Mouse (Mus musculus): ENCODE measurements around the gene Nusap1. TPM values are rescaled to one million over a fixed set of nuclear protein-coding genes. Genes with fewer than 3 reads are reported as not detected.
"Not testable (repeated sequence)": the region's sequence is repeated elsewhere in the genome, so short reads cannot be mapped to it uniquely, and the experiment has no call there.

The Nusap1 gene
- polyA plus RNA-seq, 1 experiment = 4.4 TPM

DNA sequence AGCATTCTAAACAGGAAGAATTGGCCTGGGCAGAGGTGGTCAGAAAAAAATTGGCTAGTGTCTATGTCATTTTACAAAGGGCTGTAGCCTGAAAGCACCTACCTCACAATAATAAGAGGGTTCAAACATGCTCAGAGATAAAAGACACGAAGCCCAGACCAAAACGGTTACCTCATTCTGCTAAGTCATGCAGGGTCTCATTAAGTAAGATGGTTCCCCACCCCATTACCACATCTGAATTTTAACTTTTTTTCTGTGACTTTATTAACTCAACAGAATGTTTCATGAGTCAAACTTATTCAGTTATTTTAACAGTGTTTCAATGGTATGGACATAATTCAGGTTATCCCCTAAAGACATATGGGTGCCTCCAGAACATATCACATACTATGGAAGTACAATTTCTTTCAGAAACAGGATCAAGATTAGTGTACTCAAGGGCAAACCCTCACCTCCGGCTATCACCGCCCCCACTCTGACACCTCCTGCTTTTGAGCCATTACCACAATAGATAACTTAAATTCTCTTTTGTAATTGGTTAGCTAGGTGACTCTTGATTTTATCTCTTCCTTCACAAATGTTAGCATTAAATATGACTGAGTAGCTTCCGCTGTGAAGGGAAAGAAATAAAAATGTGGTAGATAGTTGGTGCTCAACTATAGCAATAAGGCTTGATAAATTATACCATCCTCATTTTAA, 23.3 kb downstream of the Nusap1 start:
- Histone ChIP-seq H3K4me2 (ENCODE audit: low read depth) (no peak overlapping the region), H3K79me2 (ENCODE audit: control insufficient read depth, insufficient read depth) (no peaks in the 10 kb centered on the region), H3K4me3 (no peak overlapping the region), H3K36me3 (ENCODE audit: control insufficient read depth, insufficient read depth) (peaks cover 39% of the 10 kb centered on the region), H3ac (ENCODE audit: control insufficient read depth, insufficient read length) (no peak overlapping the region), H3K27me3 (ENCODE audit: control insufficient read depth, insufficient read depth, insufficient read length) (no peaks in the 10 kb centered on the region)
- TF ChIP-seq MAX (IDR thresholded peaks at IDR 0.05; ENCODE audit: low read depth) (no peak), CEBPB (IDR thresholded peaks at IDR 0.05; ENCODE audit: insufficient read depth, poor library complexity, severe bottlenecking) (no peak)

DNA sequence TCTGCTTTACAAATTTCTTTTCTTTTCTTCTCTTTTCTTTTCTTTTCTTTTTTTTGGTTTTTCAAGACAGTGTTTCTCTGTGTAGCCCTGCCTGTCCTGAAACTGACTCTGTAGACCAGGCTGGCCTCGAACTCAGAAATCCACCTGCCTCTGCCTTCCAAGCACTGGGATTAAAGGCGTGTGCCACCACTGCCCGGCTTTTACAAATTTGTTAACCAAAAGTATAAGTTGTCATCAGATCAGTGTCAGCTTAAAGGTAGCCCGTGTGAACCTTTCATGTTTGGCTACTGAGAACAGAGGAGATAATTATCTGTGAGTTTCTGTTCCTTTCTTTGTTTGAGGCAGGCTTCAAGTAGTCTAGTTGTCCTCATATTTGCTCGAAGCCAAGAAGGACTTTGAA, 26.2 kb downstream of the Nusap1 start:
- Histone ChIP-seq H3ac (ENCODE audit: control insufficient read depth, insufficient read length) (no peak overlapping the region), H3K27me3 (ENCODE audit: control insufficient read depth, insufficient read depth, insufficient read length) (no peaks in the 10 kb centered on the region), H3K4me3 (no peak overlapping the region), H3K79me2 (ENCODE audit: control insufficient read depth, insufficient read depth) (no peaks in the 10 kb centered on the region), H3K4me2 (ENCODE audit: low read depth) (no peak overlapping the region), H3K36me3 (ENCODE audit: control insufficient read depth, insufficient read depth) (peaks cover 38% of the 10 kb centered on the region)
- TF ChIP-seq E2F4 (IDR thresholded peaks at IDR 0.05; ENCODE audit: insufficient read depth) (no peak), REST (IDR thresholded peaks at IDR 0.05; ENCODE audit: insufficient read depth, insufficient read length) (no peak), MYOD1 (IDR thresholded peaks at IDR 0.05; ENCODE audit: control insufficient read depth in 1 of 3, insufficient read length in 2 of 3, low read depth in 2 of 3) (no peak), TCF3 (IDR thresholded peaks at IDR 0.05; ENCODE audit: insufficient read length, low read depth) (no peak), POLR2A (IDR thresholded peaks at IDR 0.05; ENCODE audit: insufficient read length, low read depth) (no peak), MYOG (IDR thresholded peaks at IDR 0.05; ENCODE audit: control insufficient read depth in 1 of 3, insufficient read depth in 1 of 3, insufficient read length in 2 of 3, low read depth in 2 of 3) (no peak), POLR2AphosphoS2 (IDR thresholded peaks at IDR 0.05; ENCODE audit: insufficient read length, low read depth) (no peak), MAX (IDR thresholded peaks at IDR 0.05; ENCODE audit: low read depth) (no peak), TCF12 (IDR thresholded peaks at IDR 0.05; ENCODE audit: insufficient read depth, poor library complexity, severe bottlenecking) (no peak), CEBPB (IDR thresholded peaks at IDR 0.05; ENCODE audit: insufficient read depth, poor library complexity, severe bottlenecking) (no peak), SRF (IDR thresholded peaks at IDR 0.05; ENCODE audit: control insufficient read depth, insufficient read length, low read depth) (no peak), USF1 (IDR thresholded peaks at IDR 0.05; ENCODE audit: low read depth) (no peak)

DNA sequence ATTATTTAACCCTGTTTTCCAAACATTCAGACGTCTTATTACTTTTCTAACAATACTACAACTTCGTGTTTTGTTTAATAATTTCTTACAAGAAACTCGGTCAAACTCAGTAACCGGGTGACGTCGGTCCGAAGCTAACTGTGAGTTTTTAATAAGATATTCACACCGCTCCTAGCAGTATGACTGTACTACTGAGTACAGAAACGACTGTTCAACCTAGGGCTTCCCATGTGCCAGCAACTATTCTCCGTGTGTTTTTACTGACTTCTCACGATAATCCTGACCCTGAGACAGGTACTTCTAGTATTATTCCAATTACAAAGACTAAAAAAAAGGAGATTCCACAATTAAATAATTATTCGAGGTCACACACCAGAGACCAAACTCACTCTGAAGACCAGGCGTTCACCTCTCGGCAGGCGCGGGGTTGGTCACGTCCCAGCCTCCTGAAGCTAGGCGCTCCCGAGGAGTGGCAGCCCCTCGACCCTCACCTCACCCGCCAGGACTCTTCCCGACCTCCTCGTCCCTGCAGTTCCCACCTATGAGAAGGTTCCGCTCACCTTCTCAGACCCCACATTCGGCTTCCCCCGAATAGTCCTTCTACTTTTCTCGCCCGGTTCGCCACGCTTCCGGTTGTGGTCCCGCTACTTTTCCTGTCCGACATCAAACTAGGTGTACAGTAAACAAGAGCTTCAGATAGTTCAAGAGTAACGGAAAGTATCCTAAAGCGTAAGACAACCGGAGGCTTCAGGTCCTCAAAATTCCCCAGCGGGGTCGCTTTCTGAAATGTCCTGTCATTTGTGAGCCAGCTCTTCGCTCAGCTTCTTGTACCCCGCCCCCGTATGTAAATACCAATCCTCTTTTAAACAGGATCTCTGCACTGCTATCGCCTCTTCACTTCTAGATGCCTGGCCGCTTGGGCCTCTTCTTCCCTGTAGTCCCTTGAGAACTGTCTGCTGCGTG, 44.4 kb downstream of the Nusap1 start, which contains the start of gene Ndufaf1:
Gene Ndufaf1 (minus strand): TSS at position 608 of the 963 bp plus-strand sequence.
- peaks cover 19% of the 10 kb centered on the region for H3K79me2 ChIP-seq (ENCODE audit: control insufficient read depth, insufficient read depth)
- H3ac ChIP-seq (ENCODE audit: control insufficient read depth, insufficient read length) = peak within 1 kb of the TSS; percentile 49
- H3K27me3 ChIP-seq (ENCODE audit: control insufficient read depth, insufficient read depth, insufficient read length) = no peaks in the 10 kb centered on the region
- no peaks in the 10 kb centered on the region for H3K36me3 ChIP-seq (ENCODE audit: control insufficient read depth, insufficient read depth)
- peak within 1 kb of the TSS; percentile 96 for H3K4me2 ChIP-seq (ENCODE audit: low read depth)
- TF ChIP-seq USF1 (IDR thresholded peaks at IDR 0.05; ENCODE audit: low read depth) = no peak
- TF ChIP-seq POLR2A (IDR thresholded peaks at IDR 0.05; ENCODE audit: insufficient read length, low read depth) = peak; percentile 59
- TF ChIP-seq REST (IDR thresholded peaks at IDR 0.05; ENCODE audit: insufficient read depth, insufficient read length) = no peak
- peak; percentile 68 for TF ChIP-seq POLR2AphosphoS2 (IDR thresholded peaks at IDR 0.05; ENCODE audit: insufficient read length, low read depth)
- TF ChIP-seq MAX (IDR thresholded peaks at IDR 0.05; ENCODE audit: low read depth) = peak; percentile 34
- TF ChIP-seq MYOD1 (IDR thresholded peaks at IDR 0.05; ENCODE audit: control insufficient read depth in 1 of 3, insufficient read length in 2 of 3, low read depth in 2 of 3) = no peak
- no peak for TF ChIP-seq MYOG (IDR thresholded peaks at IDR 0.05; ENCODE audit: control insufficient read depth in 1 of 3, insufficient read depth in 1 of 3, insufficient read length in 2 of 3, low read depth in 2 of 3)
- TF ChIP-seq SRF (IDR thresholded peaks at IDR 0.05; ENCODE audit: control insufficient read depth, insufficient read length, low read depth) = no peak
- H3K4me3 ChIP-seq = peak within 1 kb of the TSS; percentile 79

DNA sequence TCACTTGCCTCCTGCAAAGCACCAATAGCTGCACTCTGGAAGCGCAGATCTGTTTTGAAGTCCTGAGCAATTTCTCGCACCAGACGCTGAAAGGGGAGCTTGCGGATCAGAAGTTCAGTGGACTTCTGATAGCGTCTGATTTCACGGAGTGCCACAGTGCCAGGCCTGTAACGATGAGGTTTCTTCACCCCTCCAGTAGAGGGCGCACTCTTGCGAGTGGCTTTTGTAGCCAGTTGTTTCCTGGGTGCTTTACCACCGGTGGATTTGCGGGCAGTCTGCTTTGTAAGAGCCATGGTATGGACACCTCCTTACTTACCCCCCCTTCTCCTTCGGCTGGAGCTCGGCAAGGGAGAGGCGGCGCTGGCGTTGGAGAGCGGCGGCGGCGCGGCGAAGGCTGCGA, 47.6 kb downstream of the Nusap1 start:
- peaks cover 11% of the 10 kb centered on the region for H3K79me2 ChIP-seq (ENCODE audit: control insufficient read depth, insufficient read depth)
- not testable (repeated sequence) for H3K4me3 ChIP-seq; H3ac ChIP-seq (ENCODE audit: control insufficient read depth, insufficient read length); H3K27me3 ChIP-seq (ENCODE audit: control insufficient read depth, insufficient read depth, insufficient read length); H3K4me2 ChIP-seq (ENCODE audit: low read depth); H3K36me3 ChIP-seq (ENCODE audit: control insufficient read depth, insufficient read depth)

DNA sequence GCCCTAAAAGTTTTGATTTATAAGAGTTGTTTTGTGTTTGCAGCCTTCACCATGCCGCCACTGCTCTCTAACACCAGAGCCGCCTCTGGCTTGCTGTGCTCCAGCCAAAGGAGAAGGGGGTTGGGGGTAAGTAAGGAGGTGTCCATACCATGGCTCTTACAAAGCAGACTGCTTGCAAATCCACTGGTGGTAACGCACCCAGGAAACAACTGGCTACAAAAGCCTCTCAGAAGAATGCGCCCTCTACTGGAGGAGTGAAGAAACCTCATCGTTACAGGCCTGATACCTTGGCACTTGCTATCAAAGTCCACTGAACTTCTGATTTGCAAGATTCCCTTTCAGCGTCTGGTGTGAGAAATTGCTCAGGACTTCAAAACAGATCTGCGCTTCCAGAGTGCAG, 50.9 kb downstream of the Nusap1 start:
- Histone ChIP-seq H3K4me2 (ENCODE audit: low read depth) (no peak overlapping the region), H3K36me3 (ENCODE audit: control insufficient read depth, insufficient read depth) (no peaks in the 10 kb centered on the region), H3K27me3 (ENCODE audit: control insufficient read depth, insufficient read depth, insufficient read length) (no peaks in the 10 kb centered on the region), H3K4me3 (no peak overlapping the region), H3ac (ENCODE audit: control insufficient read depth, insufficient read length) (no peak overlapping the region), H3K79me2 (ENCODE audit: control insufficient read depth, insufficient read depth) (no peaks in the 10 kb centered on the region)
- TF ChIP-seq POLR2AphosphoS2 (IDR thresholded peaks at IDR 0.05; ENCODE audit: insufficient read length, low read depth) (no peak), MYOD1 (IDR thresholded peaks at IDR 0.05; ENCODE audit: control insufficient read depth in 1 of 3, insufficient read length in 2 of 3, low read depth in 2 of 3) (no peak), CEBPB (IDR thresholded peaks at IDR 0.05; ENCODE audit: insufficient read depth, poor library complexity, severe bottlenecking) (no peak), TCF3 (IDR thresholded peaks at IDR 0.05; ENCODE audit: insufficient read length, low read depth) (no peak), MAX (IDR thresholded peaks at IDR 0.05; ENCODE audit: low read depth) (no peak), E2F4 (IDR thresholded peaks at IDR 0.05; ENCODE audit: insufficient read depth) (no peak)

All from myocyte (in vitro differentiated cells).